Mouse (Mus musculus) CH12.LX (cell line): ENCODE measurements around the gene Amy1.

ENCODE experiments used
- IRF4 ChIP-seq: IDR thresholded peaks from 2 replicates; pipeline ENCODE4 v1.6.1; 2014; ENCODE audit warnings: low read depth, mild to moderate bottlenecking, inconsistent platforms, low read length, improper control_type of control experiment
- MAFK ChIP-seq: IDR thresholded peaks from 2 replicates; pipeline ENCODE4 v1.6.1; 2011; ENCODE audit warnings: low read length, improper control_type of control experiment; ENCODE audit not compliant: insufficient replicate concordance
- NELFE ChIP-seq: IDR thresholded peaks from 2 replicates; pipeline ENCODE4 v1.6.1; 2011; ENCODE audit warnings: low read depth, low read length, improper control_type of control experiment
- NRF1 ChIP-seq: IDR thresholded peaks from 2 replicates; pipeline ENCODE4 v1.6.1; 2014; ENCODE audit warnings: low read depth, mild to moderate bottlenecking, inconsistent platforms, low read length, improper control_type of control experiment, moderate library complexity
- RCOR1 ChIP-seq: conservative IDR thresholded peaks from 2 replicates; pipeline ENCODE4 v1.6.1; 2012; ENCODE audit warnings: low read depth, mild to moderate bottlenecking, inconsistent platforms, low read length, improper control_type of control experiment
- USF1 ChIP-seq: IDR thresholded peaks from 2 replicates; pipeline ENCODE4 v1.6.1; 2014; ENCODE audit warnings: low read depth, mild to moderate bottlenecking, inconsistent platforms, low read length, improper control_type of control experiment

- TF ChIP-seq MAFK (no peak), IRF4 (no peak), USF1 (no peak), NELFE (no peak), RCOR1 (no peak), NRF1 (no peak)
Observed at GRCm38 (mm10) chr3:113539692-113540091, 66.8 kb downstream of the Amy1 start.
